Comparison of ENCODE assay signal across 13 mouse cellular contexts in the genomic region with DNA sequence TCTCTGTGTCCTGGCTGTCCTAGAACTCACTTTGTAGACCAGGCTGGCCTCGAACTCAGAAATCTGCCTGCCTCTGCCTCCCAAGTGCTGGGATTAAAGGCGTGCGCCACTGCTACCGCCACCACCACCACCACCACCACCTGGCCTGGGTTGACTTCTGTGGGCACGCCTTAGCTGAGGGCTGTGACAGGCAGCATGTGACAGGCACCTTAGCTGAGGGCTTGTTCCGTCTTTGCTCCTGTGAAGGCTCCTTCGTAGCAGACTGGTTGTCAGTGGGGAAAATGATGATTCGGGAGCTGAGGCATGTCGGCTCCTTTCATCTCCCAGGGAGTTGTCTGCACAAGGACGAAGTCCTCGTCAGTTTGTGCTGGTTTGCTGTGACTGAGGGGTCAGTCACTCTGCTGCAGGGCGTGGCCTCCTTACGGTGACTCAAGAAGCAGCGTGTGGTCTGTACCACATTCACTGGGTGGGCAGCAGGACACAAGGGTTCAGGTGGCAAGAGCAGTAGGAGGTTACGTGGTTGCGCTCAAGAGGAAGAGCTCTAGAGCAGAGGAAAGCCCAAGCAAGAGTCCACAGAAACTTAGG. TPM values are rescaled to one million over a fixed set of nuclear protein-coding genes. Genes with fewer than 3 reads are reported as not detected.
DNase-seq lines count a peak whose midpoint lies in the region; ATAC-seq and TF ChIP-seq lines count a peak whose summit lies in the region.
"Had no signal": no experiment of that assay in that cellular context is flagged by ENCODE, and none has a peak within 500 bp of the region (broad histone marks: within the 10 kb centered on the region; RNA-seq: fewer than 3 reads in every experiment).

No protein-coding gene starts in this region.

- TF ChIP-seq RAD21 in CH12.LX (IDR thresholded peaks at IDR 0.05; ENCODE audit: low read depth, low read length), result no peak

- no peak overlapping the region for H3K4me3 ChIP-seq in heart, embryonic 16.5 days (ENCODE audit: low read length)
- peak overlapping the region in 1 of 3 experiments; percentile 24 for H3K4me3 ChIP-seq in CH12.LX (replicated peaks in 1 of 3; ENCODE audit: low read depth in 2 of 3, low read length in 2 of 3, poor library complexity in 1 of 3)
- H3K4me3 ChIP-seq in liver, embryonic 13.5 days (replicated peaks), result no peak overlapping the region
- H3K4me3 ChIP-seq: heart, embryonic 10.5 days had no signal

- no peaks in the 10 kb centered on the region for H3K27me3 ChIP-seq in heart, embryonic 16.5 days (ENCODE audit: control insufficient read depth, insufficient read depth, low read length)
- no peaks in the 10 kb centered on the region for H3K27me3 ChIP-seq in CH12.LX (replicated peaks)
- H3K27me3 ChIP-seq in liver, embryonic 13.5 days, result no peaks in the 10 kb centered on the region

- no peaks in the 10 kb centered on the region for H3K9me3 ChIP-seq in heart, embryonic 16.5 days (replicated peaks; ENCODE audit: control insufficient read depth, low read length)
- H3K9me3 ChIP-seq in CH12.LX (replicated peaks; ENCODE audit: low read length), result no peaks in the 10 kb centered on the region
- no peaks in the 10 kb centered on the region for H3K9me3 ChIP-seq in liver, embryonic 13.5 days (replicated peaks)
- H3K9me3 ChIP-seq: heart, embryonic 10.5 days had no signal

- no peak for TF ChIP-seq CTCF in CH12.LX (conservative IDR thresholded peaks at IDR 0.05 in 1 of 2, IDR thresholded peaks at IDR 0.05 in 1 of 2; ENCODE audit: low read depth in 2 of 2, low read length in 2 of 2)

- WGBS in heart, embryonic 16.5 days, result 88% methylated on average over 16 of the region's 16 CpGs
- 85% methylated on average over 16 of the region's 16 CpGs for WGBS in liver, embryonic 13.5 days (ENCODE audit: insufficient replicate concordance)

- no peak overlapping the region for H3K9ac ChIP-seq in heart, embryonic 16.5 days (ENCODE audit: low read length)
- H3K9ac ChIP-seq in CH12.LX (ENCODE audit: insufficient read depth, low read depth), result 0 out of 2 replicates have a peak overlapping the region, but pooled peaks have one; percentile 44
- no peak overlapping the region for H3K9ac ChIP-seq in liver, embryonic 13.5 days

- peaks cover 38% of the 10 kb centered on the region for H3K36me3 ChIP-seq in heart, embryonic 16.5 days (ENCODE audit: control insufficient read depth, insufficient read depth)
- peaks cover 62 to 98% of the 10 kb centered on the region in 2 experiments for H3K36me3 ChIP-seq in CH12.LX (replicated peaks in 1 of 2; ENCODE audit: control insufficient read depth in 1 of 2, insufficient read depth in 1 of 2, low read length in 1 of 2)
- peaks cover 99% of the 10 kb centered on the region for H3K36me3 ChIP-seq in liver, embryonic 13.5 days

- ATAC-seq in heart, embryonic 16.5 days (replicated peaks; ENCODE audit: extremely low read depth, insufficient read depth, low FRiP score), result no peak
- no peak for ATAC-seq in liver, embryonic 13.5 days (ENCODE audit: low read depth)
- ATAC-seq in inflammation-experienced regulatory T-cells, adult 6 months, result no peak

- H3K4me1 ChIP-seq in heart, embryonic 16.5 days (ENCODE audit: control insufficient read depth, insufficient read depth, low read length), result no peaks in the 10 kb centered on the region
- H3K4me1 ChIP-seq in CH12.LX (ENCODE audit: control insufficient read depth in 1 of 2, insufficient read depth in 2 of 2), result peaks cover 19 to 46% of the 10 kb centered on the region in 2 experiments
- H3K4me1 ChIP-seq in liver, embryonic 13.5 days (replicated peaks), result peaks cover 11% of the 10 kb centered on the region; the same call in 1 of the 2 replicates
- H3K4me1 ChIP-seq: heart, embryonic 10.5 days had no signal

- H3K79me2 ChIP-seq in CH12.LX (replicated peaks; ENCODE audit: control insufficient read depth, extremely low read depth, insufficient read depth, poor library complexity, severe bottlenecking), result peaks cover 12% of the 10 kb centered on the region

- no peak for DNase-seq in heart, adult 8-10 months (ENCODE audit: low spot score)
- no peak for DNase-seq in CH12.LX (ENCODE audit: extremely low read depth)
- peak; percentile 48 to 49 for DNase-seq in adrenal gland, postnatal 36 days
- DNase-seq in liver, embryonic 13.5 days, result no peak
- no peak for DNase-seq in c-Kit-positive CD71-positive TER-119-positive erythroid progenitor cells, embryonic 14.5 days (ENCODE audit: low spot score)
- DNase-seq in spleen, postnatal 36 days (ENCODE audit: low spot score in 2 of 2), result no peak
- DNase-seq: cerebellum, postnatal 25 days; thymus, postnatal 25 days had no signal

- H3K4me2 ChIP-seq in heart, embryonic 16.5 days (ENCODE audit: low read depth, low read length), result no peak overlapping the region
- H3K4me2 ChIP-seq in CH12.LX (ENCODE audit: insufficient read depth, low read depth, poor library complexity, severe bottlenecking), result peak overlapping the region; percentile 64; the same call in 1 of the 2 replicates
- H3K4me2 ChIP-seq in liver, embryonic 13.5 days, result no peak overlapping the region

- TF ChIP-seq EP300 in CH12.LX (IDR thresholded peaks at IDR 0.05; ENCODE audit: low read length), result no peak

- dilution Hi-C loops in CH12.LX (cut with MboI; ENCODE audit: extremely low pct_ligation_motif_present, extremely low pct_unique_long_range_greater_than_20kb, low sequenced_read_pairs), result no loop called here

- H3K27ac ChIP-seq in heart, embryonic 16.5 days (ENCODE audit: low read length), result peak overlapping the region; percentile 46
- peak overlapping the region; percentile 97 for H3K27ac ChIP-seq in CH12.LX (ENCODE audit: insufficient read depth, low read depth)
- H3K27ac ChIP-seq in liver, embryonic 13.5 days, result peak overlapping the region; percentile 55
- H3K27ac ChIP-seq: heart, embryonic 10.5 days had no signal

- in situ Hi-C loops in CH12.LX (cut with MboI; ENCODE audit: low pct_ligation_motif_present, low pct_unique_long_range_greater_than_20kb, low sequenced_read_pairs), result no loop called here

- no peak for TF ChIP-seq POLR2A in CH12.LX (IDR thresholded peaks at IDR 0.05; ENCODE audit: low read depth, low read length)

TF ChIP-seq in CH12.LX, 34 proteins besides CTCF, POLR2A, EP300 and RAD21:
- no peak for TF ChIP-seq BHLHE40 (IDR thresholded peaks at IDR 0.05; ENCODE audit: low read depth, low read length)
- 0 out of 2 replicates have a peak, but pooled peaks have one; percentile 2 for TF ChIP-seq TCF12 (IDR thresholded peaks at IDR 0.05; ENCODE audit: low read depth, low read length)
TF ChIP-seq in CH12.LX: peak in this region for 1.

RNA-seq across cellular contexts. Expression of gene Nsl1, which starts 9.6 kb away (rescaled TPM):
- 12.0 and 15.4 TPM in 2 replicates for polyA plus RNA-seq in heart, embryonic 16.5 days (2015; fragmentation: Nextera tagmentation; extraction: Ambion mirVana)
- total RNA-seq in heart, adult 8-10 months (2022), result under 1 TPM; 0.19 to 0.79 (median 0.34) TPM
- total RNA-seq in CH12.LX (2012; rRNA removed) (17.4 and 17.9 TPM in 2 replicates), CH12.LX (2014; rRNA removed) (24.9 and 27.1 TPM in 2 replicates)
- polyA plus RNA-seq in CH12.LX (2012; ENCODE audit: insufficient read length, low read depth), result 16.0 and 20.0 TPM in 2 replicates
- total RNA-seq in adrenal gland, postnatal 36 days (2021), result 1 to 10 TPM in 1 of 2 experiments, under 1 TPM in 1; 0.95 to 1.6 TPM
- polyA plus RNA-seq in liver, embryonic 13.5 days (2015; fragmentation: Nextera tagmentation; extraction: Ambion mirVana), result 16.7 and 18.1 TPM in 2 replicates
- 1 to 10 TPM; 1.1 to 7.4 (median 4.2) TPM for polyA plus RNA-seq in inflammation-experienced regulatory T-cells, adult 6 months (2017; shearing (Covaris generic))

RNA-seq across cellular contexts. Expression of gene Tatdn3, which starts 9.7 kb away (rescaled TPM):
- 17.9 and 20.3 TPM in 2 replicates for polyA plus RNA-seq in heart, embryonic 16.5 days (2015; fragmentation: Nextera tagmentation; extraction: Ambion mirVana)
- total RNA-seq in heart, adult 8-10 months (2022), result 10 to 100 TPM in 3 of 4 experiments, 1 to 10 TPM in 1; 9.6 to 17.8 (median 12.1) TPM
- total RNA-seq in CH12.LX (2012; rRNA removed) (12.9 TPM in 2 replicates), CH12.LX (2014; rRNA removed) (17.2 and 17.3 TPM in 2 replicates)
- polyA plus RNA-seq in CH12.LX (2012; ENCODE audit: insufficient read length, low read depth), result 11.3 and 12.7 TPM in 2 replicates
- 10 to 100 TPM; 13.0 to 20.0 TPM for total RNA-seq in adrenal gland, postnatal 36 days (2021)
- polyA plus RNA-seq in liver, embryonic 13.5 days (2015; fragmentation: Nextera tagmentation; extraction: Ambion mirVana), result 8.6 and 10.3 TPM in 2 replicates
- 10 to 100 TPM in 2 of 3 experiments, 1 to 10 TPM in 1; 5.3 to 14.7 (median 11.0) TPM for polyA plus RNA-seq in inflammation-experienced regulatory T-cells, adult 6 months (2017; shearing (Covaris generic))

RNA-seq across cellular contexts. Expression of gene Batf3, which starts 25.2 kb away (rescaled TPM):
- 2.2 and 2.8 TPM in 2 replicates for polyA plus RNA-seq in heart, embryonic 16.5 days (2015; fragmentation: Nextera tagmentation; extraction: Ambion mirVana)
- total RNA-seq in heart, adult 8-10 months (2022), result under 1 TPM in 3 of 4 experiments, not detected in 1; 0.49 to 0.75 (median 0.69) TPM
- 38.7 and 50.4 TPM in 2 replicates for total RNA-seq in CH12.LX (2012; rRNA removed)
- 33.0 and 44.7 TPM in 2 replicates for total RNA-seq in CH12.LX (2014; rRNA removed)
- polyA plus RNA-seq in CH12.LX (2012; ENCODE audit: insufficient read length, low read depth), result 42.5 and 48.1 TPM in 2 replicates
- 1 to 10 TPM; 1.4 to 9.6 TPM for total RNA-seq in adrenal gland, postnatal 36 days (2021)
- polyA plus RNA-seq in liver, embryonic 13.5 days (2015; fragmentation: Nextera tagmentation; extraction: Ambion mirVana), result 2.6 and 3.1 TPM in 2 replicates
- polyA plus RNA-seq in inflammation-experienced regulatory T-cells, adult 6 months (2017; shearing (Covaris generic)), result 1 to 10 TPM in 1 of 3 experiments, not detected in 2; 1.4 TPM

RNA-seq across cellular contexts. Expression of gene Spata45, which starts 36.0 kb away (rescaled TPM):
- polyA plus RNA-seq in heart, embryonic 16.5 days (2015; fragmentation: Nextera tagmentation; extraction: Ambion mirVana), result not detected in 2 replicates
- total RNA-seq in heart, adult 8-10 months (2022), result not detected
- total RNA-seq in CH12.LX (2012; rRNA removed) (not detected in 2 replicates), CH12.LX (2014; rRNA removed) (not detected in 2 replicates)
- 0.76 TPM in 1 of 2 replicates, not detected in the other for polyA plus RNA-seq in CH12.LX (2012; ENCODE audit: insufficient read length, low read depth)
- total RNA-seq in adrenal gland, postnatal 36 days (2021), result not detected
- polyA plus RNA-seq in liver, embryonic 13.5 days (2015; fragmentation: Nextera tagmentation; extraction: Ambion mirVana), result not detected in 2 replicates
- 1 to 10 TPM in 1 of 3 experiments, not detected in 2; 1.1 TPM for polyA plus RNA-seq in inflammation-experienced regulatory T-cells, adult 6 months (2017; shearing (Covaris generic))
- total RNA-seq: left cerebral cortex, postnatal 14 days had no signal
- polyA plus RNA-seq: heart, embryonic 10.5 days; intestine, embryonic 14.5 days had no signal

RNA-seq across cellular contexts. Expression of gene Flvcr1, which starts 46.5 kb away (rescaled TPM):
- polyA plus RNA-seq in heart, embryonic 16.5 days (2015; fragmentation: Nextera tagmentation; extraction: Ambion mirVana), result 3.3 TPM in 2 replicates
- 1 to 10 TPM; 3.5 to 6.5 (median 4.0) TPM for total RNA-seq in heart, adult 8-10 months (2022)
- total RNA-seq in CH12.LX (2012; rRNA removed) (40.0 and 47.9 TPM in 2 replicates), CH12.LX (2014; rRNA removed) (86.8 and 93.8 TPM in 2 replicates)
- 35.9 and 37.5 TPM in 2 replicates for polyA plus RNA-seq in CH12.LX (2012; ENCODE audit: insufficient read length, low read depth)
- total RNA-seq in adrenal gland, postnatal 36 days (2021), result 10 to 100 TPM; 15.5 to 16.7 TPM
- polyA plus RNA-seq in liver, embryonic 13.5 days (2015; fragmentation: Nextera tagmentation; extraction: Ambion mirVana), result 4.3 and 5.0 TPM in 2 replicates
- 10 to 100 TPM in 1 of 3 experiments, 1 to 10 TPM in 2; 5.9 to 10.2 (median 8.2) TPM for polyA plus RNA-seq in inflammation-experienced regulatory T-cells, adult 6 months (2017; shearing (Covaris generic))

Comparison
In these comparisons a context has a peak if more than half of its experiments do, and no peak if none do; other contexts are left out.
1. H3K27ac ChIP-seq: peak in every context shown above with its lines; median percentile 97 in CH12.LX; 55 in liver, embryonic 13.5 days; 46 in heart, embryonic 16.5 days.
2. DNase-seq: peak in adrenal gland, postnatal 36 days (2 of 2); none in heart, adult 8-10 months (single experiment), CH12.LX (single experiment), liver, embryonic 13.5 days (single experiment), c-Kit-positive CD71-positive TER-119-positive erythroid progenitor cells, embryonic 14.5 days (single experiment) and spleen, postnatal 36 days (0 of 2).
3. RNA of gene Batf3, which starts 25.2 kb away (polyA plus RNA-seq): 42.5 to 48.1 TPM in CH12.LX; 2.6 to 3.1 TPM in liver, embryonic 13.5 days, 2.2 to 2.8 TPM in heart, embryonic 16.5 days and 1.4 TPM in inflammation-experienced regulatory T-cells, adult 6 months; every median in the first group is over 10 times any median in the second.